Mouse (Mus musculus) thymus, adult 2 months (tissue): ENCODE data around the gene Sprr2j-ps.

ENCODE experiments used
- CTCF ChIP-seq: fragments of 200-500 bp; IDR thresholded peaks from 2 replicates; pipeline ENCODE4 v1.5.1; 2012; ENCODE audit warnings: mild to moderate bottlenecking, control low read depth, low read length, moderate library complexity, borderline replicate concordance; ENCODE audit not compliant: control insufficient read depth, poor library complexity, insufficient read depth; ENCODE audit errors: extremely low read depth
- POLR2A ChIP-seq: fragments of 200-500 bp; IDR thresholded peaks from 2 replicates; pipeline ENCODE4 v1.6.1; 2012; ENCODE audit warnings: mild to moderate bottlenecking, low read length, control low read depth, moderate library complexity; ENCODE audit not compliant: control insufficient read depth, poor library complexity, insufficient read depth; ENCODE audit errors: extremely low read depth

DNA sequence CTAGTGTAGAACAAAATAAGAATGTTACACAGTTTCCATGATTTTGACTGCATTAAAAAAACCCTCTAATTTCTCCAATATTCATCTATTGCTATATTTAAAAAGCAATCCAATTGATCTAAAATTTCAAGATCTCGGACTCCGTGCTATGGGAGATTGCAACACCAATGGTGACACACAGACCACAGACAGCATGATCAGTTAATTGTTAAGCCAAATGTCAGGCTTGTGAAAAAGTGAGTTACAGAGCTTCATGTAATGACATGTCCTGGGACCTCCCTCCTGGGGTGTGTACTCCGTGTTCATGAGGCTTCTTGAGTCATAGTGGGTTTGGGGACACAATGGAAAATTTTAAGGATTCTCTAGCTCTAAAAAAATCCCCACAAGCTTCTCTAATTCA is 22.3 kb downstream of the Sprr2j-ps start:
- TF ChIP-seq CTCF (no peak), POLR2A (no peak)
